Mouse (Mus musculus) small intestine, adult 2 months (tissue): ENCODE measurements around the gene Klra7.

Source experiments
- CTCF ChIP-seq: fragments of 200-500 bp; IDR thresholded peaks from 2 replicates; pipeline ENCODE4 v1.5.1; 2012; ENCODE audit warnings: low read depth, mild to moderate bottlenecking, control low read depth, inconsistent platforms, low read length, moderate library complexity, mixed read lengths; ENCODE audit not compliant: insufficient replicate concordance, insufficient read length; ENCODE audit errors: extremely low read depth
- POLR2A ChIP-seq: fragments of 200-500 bp; IDR thresholded peaks from 2 replicates; pipeline ENCODE4 v1.6.1; 2012; ENCODE audit warnings: low read depth, mild to moderate bottlenecking, control low read depth, inconsistent platforms, low read length, moderate library complexity

DNA sequence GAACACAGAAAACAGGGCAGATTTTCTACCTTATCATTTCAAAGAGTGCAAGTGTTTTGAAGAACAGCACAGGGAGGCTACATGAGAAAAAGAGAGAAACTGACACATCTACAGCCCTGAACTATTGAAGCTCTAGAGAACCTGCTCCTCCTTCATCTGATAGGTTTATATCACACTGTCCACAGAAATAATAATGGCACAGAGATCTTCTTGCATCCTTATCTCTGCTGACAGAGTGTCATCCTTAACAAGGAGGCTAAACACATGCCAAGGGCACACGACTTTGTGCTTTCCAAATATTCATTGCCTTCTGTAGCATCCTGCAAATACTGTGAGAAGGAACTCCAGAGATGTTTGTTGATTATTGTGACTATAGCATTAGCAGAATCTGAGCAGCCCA lies 3.5 kb upstream of the Klra7 start:
- TF ChIP-seq POLR2A (no peak), CTCF (no peak)
